Mouse (Mus musculus) spleen, postnatal 14 days (tissue): ENCODE data around the gene Col4a1.

Experiments used
- DNase-seq, 2 experiments: peaks; one replicate each; pipeline ENCODE4 v3.0.0; 2021 to 2022; ENCODE audit warnings: low spot score in 2 of 2

Gene Col4a1

DNA sequence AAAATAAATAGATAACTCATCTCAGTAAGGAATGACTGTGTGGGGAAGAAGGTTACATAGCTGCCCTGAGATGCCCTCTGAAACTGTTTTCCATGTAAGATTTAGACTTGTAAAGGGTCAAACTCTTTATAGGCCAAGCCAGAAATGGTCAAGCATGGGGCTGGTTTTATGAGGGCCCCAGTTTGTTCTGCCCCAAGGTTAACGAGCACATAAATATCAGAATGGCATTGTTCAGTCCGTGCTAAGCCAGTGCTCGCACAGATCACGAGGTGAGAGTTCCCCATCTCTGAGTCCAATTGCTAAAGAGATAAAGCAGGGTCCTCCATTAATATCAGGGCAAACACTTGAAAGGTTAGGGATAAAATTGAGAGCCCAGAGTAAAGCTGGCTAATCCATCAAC, 79.6 kb downstream of the Col4a1 start:
- DNase-seq: no peak

DNA sequence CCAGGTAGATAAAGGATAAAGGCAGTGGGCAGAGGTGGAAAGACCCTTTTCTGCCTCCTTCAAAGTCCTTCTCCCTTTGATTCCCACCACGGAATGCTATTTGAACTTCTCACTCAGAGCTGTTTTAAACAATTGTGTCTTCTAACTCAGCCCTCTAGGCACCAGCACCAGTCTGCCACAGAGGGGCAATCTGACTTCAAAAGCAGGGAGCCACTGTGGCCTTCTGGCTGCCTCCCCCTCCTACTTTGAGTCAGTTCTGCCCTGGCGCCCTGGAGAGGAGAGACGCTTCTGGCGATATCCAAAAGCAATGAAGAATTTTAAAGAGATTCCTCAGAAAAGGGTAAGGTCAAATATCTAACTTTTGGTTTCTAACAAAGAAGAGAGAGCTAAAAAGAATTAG, 82.3 kb downstream of the Col4a1 start:
- no peak for DNase-seq

DNA sequence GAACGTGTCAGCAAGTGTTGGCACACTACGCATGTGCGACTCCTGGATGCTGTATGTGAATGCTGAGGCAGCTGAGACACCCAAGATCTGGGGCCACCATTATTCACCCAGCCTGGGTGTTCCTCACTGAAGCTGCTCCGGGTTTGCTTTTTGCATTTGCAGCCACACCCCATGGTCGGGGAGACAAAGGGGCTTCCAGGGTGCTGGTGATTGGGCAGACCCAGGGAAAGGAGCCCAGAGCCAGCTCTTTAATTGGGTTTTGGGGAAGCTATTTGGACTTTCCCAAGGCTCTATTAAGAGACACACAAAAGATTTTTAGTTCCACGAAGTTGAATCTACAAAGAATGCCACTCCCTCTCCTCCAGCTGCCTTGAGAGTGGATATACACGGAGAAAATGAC, 85.2 kb downstream of the Col4a1 start:
- no peak for DNase-seq

DNA sequence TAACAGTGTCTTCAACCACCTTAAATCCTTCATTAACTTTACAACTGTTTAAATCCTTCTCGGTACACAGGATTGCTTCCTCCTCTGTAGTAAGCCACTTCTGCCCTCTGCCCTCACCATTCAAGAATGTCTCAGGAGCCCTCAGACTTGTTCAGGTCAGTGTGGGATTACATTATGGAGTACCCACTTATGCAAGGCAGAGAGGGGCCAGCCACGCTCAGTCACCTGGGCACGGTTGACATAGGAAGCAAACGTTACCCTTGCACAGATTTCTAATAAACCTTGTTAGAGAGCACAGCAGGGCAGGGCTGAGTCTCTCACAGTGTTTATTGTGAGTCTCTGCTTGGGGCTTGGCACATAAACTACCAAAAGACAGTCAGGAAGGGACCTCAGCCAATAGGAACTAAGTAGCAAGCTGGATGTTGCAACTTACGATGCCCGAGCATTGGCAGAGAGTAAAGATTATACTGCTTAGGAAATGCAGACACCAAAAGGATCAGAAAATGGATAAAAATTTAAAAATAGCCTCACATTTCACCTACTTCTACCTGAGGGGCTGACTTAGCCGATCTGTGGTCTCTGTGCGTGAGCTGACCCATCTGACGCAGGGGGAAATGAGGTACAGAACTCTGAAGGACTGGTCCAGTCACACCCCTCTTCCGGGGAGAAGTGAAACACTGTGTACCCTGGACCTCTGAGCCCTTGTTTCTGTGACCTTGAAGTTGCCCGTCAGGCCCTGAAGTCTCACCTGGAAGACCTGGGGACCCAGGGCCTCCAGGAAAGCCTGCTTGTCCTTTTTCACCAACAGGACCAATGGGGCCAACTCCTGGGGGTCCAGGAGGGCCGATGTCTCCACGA, 86.8 kb downstream of the Col4a1 start:
- DNase-seq: no peak

DNA sequence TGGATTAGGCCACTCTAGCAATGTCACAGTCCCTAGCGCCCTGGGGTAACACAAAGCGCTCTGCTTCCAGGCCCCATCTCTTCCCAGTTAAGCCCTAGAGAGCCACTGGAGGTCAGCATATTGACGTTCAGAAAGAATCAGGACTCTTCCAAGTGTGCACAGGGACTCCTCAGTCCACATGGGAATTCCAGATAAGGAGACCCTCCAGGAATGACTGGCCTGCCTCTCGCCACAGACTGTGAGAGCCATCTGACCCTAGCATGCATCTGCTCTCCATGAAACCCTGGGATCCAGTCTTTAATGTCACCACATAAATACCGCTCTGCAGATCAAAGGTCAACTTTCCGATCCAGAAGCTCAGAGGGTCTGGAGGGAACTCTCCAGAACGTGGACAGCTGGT, 88.4 kb downstream of the Col4a1 start:
- no peak for DNase-seq

DNA sequence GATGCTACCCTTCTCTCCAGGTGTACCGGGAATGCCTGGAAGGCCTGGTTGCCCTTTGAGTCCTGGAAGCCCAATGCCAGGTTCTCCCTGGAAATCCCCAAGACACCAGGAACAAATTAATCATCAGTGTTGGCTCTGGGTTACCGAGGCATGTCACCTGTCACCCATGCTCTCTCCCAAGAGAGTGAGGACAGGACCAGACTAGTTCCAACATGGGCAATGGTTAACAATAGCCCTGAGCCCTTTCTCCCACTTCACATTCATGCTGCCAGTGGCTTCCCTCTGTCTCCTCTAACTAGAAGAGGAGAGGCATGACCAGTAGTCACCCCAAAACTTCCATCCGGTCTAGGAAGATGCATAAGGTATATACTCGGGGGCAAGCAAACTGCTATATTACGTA, 91.3 kb downstream of the Col4a1 start:
- no peak for DNase-seq

DNA sequence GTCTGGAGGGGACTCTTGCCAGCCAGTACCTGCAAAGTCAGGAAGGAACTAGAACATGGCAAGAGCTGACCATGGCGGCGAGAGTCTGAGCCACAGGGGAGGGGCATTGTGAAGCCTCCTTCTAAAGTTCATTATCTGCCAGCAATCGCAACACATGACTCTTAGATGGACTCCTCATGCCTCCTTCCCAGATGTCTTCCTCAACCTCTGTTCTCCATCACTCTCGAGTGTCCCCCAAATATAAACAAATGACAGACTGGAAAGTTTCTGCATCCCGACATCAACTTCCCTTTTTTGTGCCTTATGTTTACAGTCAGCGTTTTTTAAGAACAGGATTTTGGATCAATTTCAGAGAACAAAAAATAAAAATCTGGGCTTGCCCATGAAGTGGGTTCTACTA, 93.3 kb downstream of the Col4a1 start:
- no peak for DNase-seq

DNA sequence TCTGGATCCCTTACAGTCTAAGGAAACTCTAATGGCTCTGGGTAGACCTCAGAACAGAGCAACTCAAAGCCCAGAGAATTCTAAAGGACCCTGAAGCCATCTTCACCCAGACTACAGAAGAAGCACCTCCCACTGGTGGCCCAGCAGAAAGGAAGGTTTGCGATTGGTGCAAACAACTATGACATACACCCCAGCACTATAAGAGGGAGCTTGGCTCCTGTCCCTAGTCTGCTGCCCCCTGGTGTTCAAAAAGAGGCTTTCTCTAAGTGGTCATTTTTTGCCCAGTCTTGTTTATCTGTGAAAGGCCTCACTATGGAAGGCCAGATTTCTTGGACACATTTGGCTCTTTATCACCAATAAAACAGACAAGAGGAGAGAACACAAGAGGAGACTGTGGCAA, 97.4 kb downstream of the Col4a1 start:
- DNase-seq: peak in 1 of 2 experiments; percentile 12

DNA sequence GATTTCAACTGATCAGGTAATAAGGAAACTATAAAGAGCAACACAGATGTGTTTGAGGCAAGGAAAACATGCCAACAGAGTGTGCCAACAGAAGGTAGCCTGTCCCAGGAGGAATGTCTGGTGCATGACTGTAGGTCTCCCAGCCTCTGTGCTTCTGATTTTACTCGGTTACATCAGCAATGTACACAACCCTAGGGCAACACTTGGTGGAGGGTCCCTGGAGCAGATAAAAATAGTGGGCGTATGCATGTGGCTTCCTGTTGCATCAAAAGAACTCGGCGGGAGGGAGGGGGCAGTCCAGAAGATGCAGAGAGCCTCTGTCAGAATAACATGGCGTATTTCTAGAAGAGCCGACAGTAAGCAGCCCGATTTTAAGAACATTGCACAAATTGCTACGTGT, 106.1 kb downstream of the Col4a1 start:
- no peak for DNase-seq

DNA sequence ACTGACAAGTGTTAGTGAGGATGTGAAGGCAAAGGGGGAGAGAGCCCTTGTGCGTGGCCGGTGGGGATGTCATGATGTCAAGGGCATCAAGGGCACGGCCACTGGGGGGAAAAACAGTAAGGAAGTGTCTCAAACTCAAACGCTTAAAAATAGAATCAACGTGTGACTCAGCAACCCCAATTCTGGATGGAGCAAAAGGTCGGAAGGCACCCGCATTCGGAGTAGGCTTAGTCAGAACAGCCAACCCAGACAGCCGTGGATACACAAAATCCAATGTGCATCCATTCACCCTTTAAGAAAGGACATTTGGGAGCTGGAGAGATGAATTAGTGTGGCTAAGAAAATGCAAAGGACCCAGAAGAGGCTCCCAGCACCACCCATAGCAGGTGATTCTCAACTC, 107.1 kb downstream of the Col4a1 start:
- DNase-seq: no peak

DNA sequence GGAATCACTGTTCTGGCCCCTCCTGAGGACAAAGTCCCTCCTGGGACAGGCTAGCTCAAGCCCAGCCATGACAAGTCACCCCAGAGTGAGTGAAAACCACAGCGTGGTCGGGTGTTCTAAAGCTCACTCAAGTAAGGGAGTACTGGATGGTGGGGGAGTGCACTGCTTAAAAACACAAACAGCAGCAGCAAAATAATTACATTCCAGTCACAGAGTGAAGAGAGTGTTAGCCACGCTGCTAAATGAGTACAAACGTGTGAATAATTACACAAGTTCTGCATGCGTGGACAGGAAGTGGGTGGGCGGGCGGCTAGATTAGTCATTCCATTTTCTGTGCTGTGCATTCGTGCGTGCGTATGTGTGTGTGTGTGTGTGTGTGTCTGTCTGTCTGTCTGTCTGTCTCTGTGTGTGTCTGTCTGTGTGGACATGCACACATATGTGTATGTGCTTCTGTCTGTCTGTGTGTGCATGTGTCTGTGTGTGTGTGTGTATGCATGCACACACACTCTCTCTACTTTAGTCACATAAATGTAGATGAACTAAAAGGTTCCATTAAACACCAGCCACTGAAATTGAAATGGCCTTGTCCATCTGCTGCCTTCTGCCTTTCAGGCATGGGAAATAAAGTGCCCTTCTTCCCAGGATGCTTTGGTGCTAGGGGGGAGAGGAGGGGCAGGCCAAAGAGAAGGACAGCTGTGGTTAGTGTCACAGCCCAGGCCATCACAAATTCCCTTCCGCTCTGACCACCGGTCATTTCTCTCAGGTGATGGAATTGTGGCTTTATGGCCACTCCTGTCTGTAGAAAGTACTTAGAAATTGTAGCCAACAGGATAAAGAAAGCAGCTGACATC, 109.1 kb downstream of the Col4a1 start:
- no peak for DNase-seq

DNA sequence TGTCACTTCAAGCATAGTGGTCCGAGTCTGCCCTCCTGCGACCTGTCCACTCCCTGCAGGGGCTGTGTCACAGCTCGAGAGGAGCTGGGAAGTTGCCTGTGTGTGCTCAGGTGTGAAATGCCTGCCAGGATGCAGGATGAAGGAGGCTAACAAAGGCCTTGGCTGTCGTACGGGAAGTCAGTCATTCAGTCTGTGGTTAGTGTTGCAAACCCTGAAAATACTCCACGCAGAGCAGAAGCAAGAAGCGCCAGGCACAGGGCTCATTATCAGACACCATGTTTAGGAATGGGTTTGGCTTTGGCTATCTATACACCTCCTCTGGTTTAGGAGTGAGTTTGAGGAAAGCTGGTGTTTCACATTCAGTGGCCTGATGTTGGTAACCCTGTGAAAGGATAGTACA, 114.0 kb downstream of the Col4a1 start:
- DNase-seq: no peak

DNA sequence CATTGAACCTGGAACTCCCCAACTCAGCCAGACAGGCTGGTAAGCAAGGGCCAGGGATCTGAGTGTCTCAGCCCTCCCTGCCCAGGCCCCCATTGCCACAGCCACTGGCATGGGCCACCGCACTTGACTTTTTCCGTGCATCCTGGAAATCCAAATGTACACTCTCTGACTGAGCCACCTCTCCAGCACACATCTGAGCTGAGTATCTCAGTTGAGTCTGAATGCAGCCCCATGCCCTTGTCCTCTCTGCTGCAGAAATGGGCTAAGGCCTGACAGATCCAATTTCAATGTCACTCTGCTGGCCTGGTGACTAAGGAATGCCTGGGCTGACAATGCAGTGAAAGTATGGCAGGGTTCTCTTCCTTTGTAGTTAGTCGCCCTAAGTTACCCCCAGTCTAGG, 114.6 kb downstream of the Col4a1 start:
- DNase-seq: no peak

DNA sequence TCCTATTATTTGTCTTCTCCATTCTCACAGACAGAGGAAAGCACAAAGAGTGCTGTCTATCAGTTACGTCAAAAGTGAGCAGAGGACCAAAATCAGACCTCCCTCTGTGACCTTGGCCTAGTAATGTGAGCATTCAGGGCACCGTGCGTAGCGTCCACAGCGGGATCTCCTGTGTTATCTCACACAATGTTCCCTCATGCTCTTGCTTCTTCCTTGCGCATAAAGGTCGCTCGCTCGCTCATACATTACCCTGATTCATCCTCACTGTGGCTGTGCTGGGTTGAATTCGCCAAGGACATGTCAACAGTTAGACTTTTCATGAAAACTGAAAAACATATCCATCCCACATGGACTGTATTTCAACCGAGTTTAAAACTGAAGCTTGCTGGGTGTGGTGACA, 115.4 kb downstream of the Col4a1 start:
- no peak for DNase-seq

DNA sequence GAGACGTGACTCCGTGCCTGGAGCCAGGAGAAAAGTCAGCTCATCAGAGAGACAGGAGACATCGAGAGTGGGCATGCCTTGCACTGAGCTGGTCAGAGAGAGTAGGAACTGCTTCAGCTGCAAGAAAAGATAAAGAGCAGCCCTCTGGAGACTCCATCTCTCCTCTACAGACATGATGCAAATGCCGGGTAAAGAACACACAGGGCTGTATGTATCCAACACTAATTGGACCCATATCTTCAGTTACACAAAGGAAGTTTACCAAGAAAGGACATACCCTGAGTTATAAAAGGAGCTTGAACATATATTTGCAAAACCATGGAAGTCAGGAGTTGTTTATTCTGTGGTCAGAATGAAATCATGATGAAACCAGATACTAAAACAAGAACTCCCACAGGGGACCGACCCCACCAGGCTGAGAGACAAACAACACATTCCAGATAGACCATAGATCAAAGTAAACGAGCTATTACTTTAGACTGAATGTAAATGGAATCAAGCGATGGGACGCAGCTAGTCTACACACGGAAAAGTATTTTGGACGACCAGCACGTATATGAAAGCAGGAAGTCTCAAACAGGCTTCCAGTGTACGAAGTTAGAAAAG, 119.8 kb downstream of the Col4a1 start:
- no peak for DNase-seq

DNA sequence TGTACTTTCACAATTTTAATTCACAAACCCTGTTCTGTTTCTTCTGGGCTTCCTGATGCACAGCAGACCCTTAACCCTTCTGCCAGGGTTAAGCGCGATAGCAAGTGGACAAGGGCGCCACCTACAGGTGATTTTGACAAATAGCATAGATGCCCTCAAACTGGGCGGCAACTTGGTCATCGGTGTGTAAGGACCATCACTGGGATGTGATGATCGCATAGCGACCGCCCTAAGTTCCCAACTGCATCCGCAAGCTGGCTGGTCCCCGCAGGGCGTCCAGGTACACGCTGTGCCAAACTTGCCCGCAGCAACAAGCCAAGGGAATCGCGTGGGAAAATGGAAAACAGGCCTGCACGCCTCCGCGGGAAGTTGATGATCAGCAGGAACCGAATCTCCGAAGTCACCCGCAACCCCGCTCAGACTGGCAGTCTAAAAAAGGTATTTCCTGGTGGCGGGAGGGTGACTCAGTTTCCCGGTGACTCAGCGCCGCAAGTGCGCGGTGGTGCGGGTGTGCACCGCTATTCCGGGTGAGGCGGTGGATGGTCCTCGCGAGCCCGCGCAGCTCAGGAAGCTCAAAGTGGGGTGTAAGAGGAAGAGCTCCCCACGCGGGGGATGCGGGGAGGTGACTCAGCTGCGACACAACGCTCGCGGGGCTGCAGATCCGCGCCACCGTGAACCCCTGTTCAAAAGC, 124.9 kb downstream of the Col4a1 start:
- DNase-seq: peak in 1 of 2 experiments; percentile 50

DNA sequence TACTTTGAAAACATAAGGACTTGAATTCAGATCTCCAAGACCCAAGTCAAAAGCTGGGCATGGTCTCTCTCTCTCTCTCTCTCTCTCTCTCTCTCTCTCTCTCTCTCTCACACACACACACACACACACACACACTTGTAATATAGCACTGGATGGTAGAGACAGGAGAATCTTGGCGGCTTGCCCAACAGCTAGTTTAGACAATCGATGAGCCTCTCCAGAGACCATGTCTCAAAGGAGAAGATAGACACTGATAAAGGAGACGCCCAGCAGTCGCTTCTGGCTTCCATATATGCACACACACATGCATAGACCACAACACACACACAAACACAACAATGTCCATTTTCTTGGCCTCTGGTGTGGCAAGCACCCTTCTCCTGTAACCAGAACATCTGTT, 126.2 kb downstream of the Col4a1 start:
- no peak for DNase-seq

DNA sequence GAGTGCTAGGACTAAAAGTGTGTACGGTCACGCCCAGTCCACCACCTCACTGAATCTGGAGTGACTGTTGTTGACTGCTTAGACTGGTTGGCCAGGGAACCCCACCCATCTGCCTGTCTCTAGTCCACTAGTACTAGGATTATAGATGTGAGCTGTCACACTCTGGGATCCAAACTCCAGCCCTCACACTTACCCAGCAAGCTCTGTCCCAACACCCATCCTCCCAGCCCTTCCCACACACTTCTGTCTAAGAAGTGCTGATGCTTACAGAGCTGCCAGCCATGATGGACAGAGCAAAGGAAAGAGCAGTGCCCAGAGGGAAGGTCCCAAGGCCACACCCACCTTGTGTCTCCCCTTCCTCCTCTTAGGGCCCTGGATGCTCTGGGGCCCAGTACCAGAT, 127.0 kb downstream of the Col4a1 start:
- DNase-seq: no peak

DNA sequence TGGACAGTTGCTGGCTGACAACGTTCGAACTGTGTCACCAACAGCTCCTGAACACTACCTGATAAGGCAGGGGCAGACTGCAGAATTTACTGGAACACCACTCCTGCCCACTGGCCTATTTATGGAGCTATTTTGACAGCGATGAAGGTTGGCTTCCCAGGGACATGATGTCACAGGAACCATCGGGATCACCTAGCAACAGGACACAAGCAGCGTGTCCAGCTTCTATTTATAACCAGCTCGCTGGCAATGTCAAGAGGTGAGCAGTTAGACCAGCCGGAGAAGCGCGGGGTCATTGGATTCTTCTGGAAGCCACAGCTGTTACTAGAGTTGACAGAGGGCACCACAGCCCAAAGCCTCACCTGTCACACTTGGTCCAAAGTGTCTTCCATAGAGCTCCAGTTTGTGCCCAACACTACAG, 129.0 kb downstream of the Col4a1 start:
- no peak for DNase-seq

DNA sequence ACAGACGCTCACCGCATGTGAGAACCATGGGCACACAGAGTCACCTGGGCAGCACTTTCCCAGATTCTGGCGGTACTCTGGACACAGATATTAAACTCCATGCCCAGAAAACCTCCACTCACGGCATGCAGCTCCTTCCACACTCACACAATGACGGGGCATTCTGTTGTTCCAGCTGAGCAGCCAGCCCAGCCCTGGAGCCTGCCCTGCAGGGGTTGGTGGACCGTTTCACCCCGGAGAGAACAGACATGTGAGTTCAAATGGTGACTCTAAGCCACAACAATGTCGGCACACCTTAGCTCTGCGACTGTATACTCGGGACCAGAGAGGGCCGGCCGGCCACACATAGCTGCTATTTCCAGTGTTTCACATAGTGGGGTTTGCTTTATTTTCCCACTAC, 130.0 kb downstream of the Col4a1 start:
- DNase-seq: no peak

DNA sequence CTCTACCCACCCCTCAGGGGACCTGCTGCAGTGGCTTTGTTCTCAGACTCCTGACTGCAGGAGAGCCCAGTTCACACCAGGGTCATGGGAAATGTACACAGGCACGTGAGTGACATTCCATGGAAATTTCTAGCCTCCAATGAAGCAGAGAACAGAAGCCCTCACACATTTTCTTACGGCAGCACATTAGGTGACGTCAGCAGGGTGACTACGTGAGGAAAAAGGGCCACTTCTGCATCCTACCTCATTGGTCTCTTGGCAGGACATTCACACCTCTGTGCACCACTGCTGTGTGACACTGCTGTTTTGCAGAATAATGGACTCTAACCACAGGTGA, 130.5 kb downstream of the Col4a1 start:
- no peak for DNase-seq
